Comparison of ENCODE assay signal across 12 mouse cellular contexts in the genomic region with DNA sequence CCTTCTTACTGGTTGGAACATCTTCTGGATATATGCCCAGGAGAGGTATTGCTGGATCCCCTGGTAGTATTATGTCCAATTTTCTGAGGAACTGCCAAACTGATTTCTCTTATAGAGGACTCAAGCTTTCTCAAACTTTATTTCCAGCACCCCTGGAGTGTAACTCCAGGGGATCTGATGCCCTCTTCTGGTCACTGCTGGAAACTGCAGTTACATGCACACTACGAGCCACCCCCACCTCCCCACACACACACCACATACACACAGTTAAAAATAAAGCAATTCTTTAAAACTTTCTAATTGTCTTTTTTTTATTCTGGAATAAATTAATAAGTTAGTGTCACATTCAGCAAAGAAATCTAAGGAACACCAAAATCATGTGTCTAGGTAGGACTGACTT.
DNase-seq lines count a peak whose midpoint lies in the region; ATAC-seq and TF ChIP-seq lines count a peak whose summit lies in the region.
"Had no signal": no experiment of that assay in that cellular context is flagged by ENCODE, and none has a peak within 500 bp of the region (broad histone marks: within the 10 kb centered on the region; RNA-seq: fewer than 3 reads in every experiment).

No protein-coding gene starts in this region.

- no peaks in the 10 kb centered on the region for H3K36me3 ChIP-seq in kidney, postnatal 0 days (ENCODE audit: insufficient read depth, low read length)
- H3K36me3 ChIP-seq in testis, adult 2 months (ENCODE audit: control insufficient read depth, insufficient read depth, low read length): no peaks in the 10 kb centered on the region
- H3K36me3 ChIP-seq in G1E (replicated peaks): no peaks in the 10 kb centered on the region
- H3K36me3 ChIP-seq: hindbrain, embryonic 15.5 days; limb, embryonic 13.5 days had no signal

- no peak overlapping the region for H3K4me3 ChIP-seq in kidney, postnatal 0 days (replicated peaks; ENCODE audit: low read depth, low read length)
- H3K4me3 ChIP-seq in testis, adult 2 months (ENCODE audit: control insufficient read depth, low read depth, low read length): no peak overlapping the region
- no peak overlapping the region for H3K4me3 ChIP-seq in G1E (ENCODE audit: low read depth, low read length)
- H3K4me3 ChIP-seq: hindbrain, embryonic 15.5 days; limb, embryonic 13.5 days had no signal

- no peak overlapping the region for H3K4me2 ChIP-seq in kidney, postnatal 0 days (ENCODE audit: low read length)
- H3K4me2 ChIP-seq: hindbrain, embryonic 15.5 days; limb, embryonic 13.5 days had no signal

- no peak for TF ChIP-seq POLR2A in testis, adult 2 months (IDR thresholded peaks at IDR 0.05; ENCODE audit: control insufficient read depth, low read depth, low read length)

- WGBS in kidney, postnatal 0 days: 94% methylated on average over 1 of the region's 1 CpGs

- no peak for ATAC-seq in kidney, postnatal 0 days (replicated peaks; ENCODE audit: low FRiP score, low read depth)
- no peak for ATAC-seq in G1E (ENCODE audit: extremely low read depth, insufficient number of reproducible peaks, low FRiP score, poor library complexity, severe bottlenecking)
- 0 out of 2 replicates have a peak, but pooled peaks have one; percentile 42 for ATAC-seq in megakaryocyte progenitor cell, adult 5-6 weeks (replicated peaks; ENCODE audit: poor library complexity)
- ATAC-seq in activated CD4-positive, CD25-positive, alpha-beta regulatory T cell, adult 4 months: no peak

- H3K9ac ChIP-seq in kidney, postnatal 0 days (ENCODE audit: low read depth, low read length): no peak overlapping the region
- H3K9ac ChIP-seq: hindbrain, embryonic 15.5 days; limb, embryonic 13.5 days had no signal

- DNase-seq in kidney, postnatal 0 days (ENCODE audit: low spot score): no peak
- DNase-seq in kidney, postnatal 10 days: no peak
- DNase-seq in testis, postnatal 10 days (ENCODE audit: low spot score): no peak
- peak; percentile 10 for DNase-seq in G1E (ENCODE audit: low spot score)
- DNase-seq in layer of hippocampus, adult 8-10 months (ENCODE audit: low spot score in 2 of 2): no peak
- DNase-seq: adrenal gland, postnatal 10 days had no signal

- H3K9me3 ChIP-seq in kidney, postnatal 0 days (replicated peaks; ENCODE audit: low read length): no peaks in the 10 kb centered on the region; the same call in none of the 2 replicates
- H3K9me3 ChIP-seq in G1E (replicated peaks): peaks cover 10% of the 10 kb centered on the region

- peak; percentile 36; the same call in 1 of the 2 replicates for TF ChIP-seq CTCF in kidney, postnatal 0 days (IDR thresholded peaks at IDR 0.05; ENCODE audit: low read depth)
- TF ChIP-seq CTCF in testis, adult 2 months (IDR thresholded peaks at IDR 0.05; ENCODE audit: control insufficient read depth, insufficient read depth, insufficient replicate concordance, low read depth, low read length): peak; percentile 54; the same call in 1 of the 2 replicates
- TF ChIP-seq CTCF in G1E (IDR thresholded peaks at IDR 0.05; ENCODE audit: low read depth, low read length): peak; percentile 57

- no peaks in the 10 kb centered on the region for H3K27me3 ChIP-seq in kidney, postnatal 0 days (ENCODE audit: insufficient read depth, low read length)
- H3K27me3 ChIP-seq in testis, adult 2 months (ENCODE audit: control insufficient read depth, insufficient read depth, low read length): no peaks in the 10 kb centered on the region
- H3K27me3 ChIP-seq in G1E (ENCODE audit: insufficient read depth, low read length): no peaks in the 10 kb centered on the region
- H3K27me3 ChIP-seq: hindbrain, embryonic 15.5 days; limb, embryonic 13.5 days had no signal

- H3K27ac ChIP-seq in kidney, postnatal 0 days: no peak overlapping the region
- no peak overlapping the region for H3K27ac ChIP-seq in testis, adult 2 months (ENCODE audit: control insufficient read depth, insufficient read depth, low read depth, low read length)
- H3K27ac ChIP-seq: hindbrain, embryonic 15.5 days; limb, embryonic 13.5 days; macrophage had no signal

- H3K4me1 ChIP-seq in kidney, postnatal 0 days (replicated peaks; ENCODE audit: insufficient read depth, low read length): no peaks in the 10 kb centered on the region
- H3K4me1 ChIP-seq in testis, adult 2 months (ENCODE audit: control insufficient read depth, insufficient read depth, low read length): no peaks in the 10 kb centered on the region
- H3K4me1 ChIP-seq in G1E (ENCODE audit: insufficient read depth, low read depth, low read length): no peaks in the 10 kb centered on the region
- H3K4me1 ChIP-seq: hindbrain, embryonic 15.5 days; limb, embryonic 13.5 days had no signal
